Mouse (Mus musculus) embryonic facial prominence, embryonic 11.5 days (tissue): ENCODE measurements at regions not wholly inside any gene's neighbourhood (a gene's known extent, or its start where the extent isn't known, plus 50 kb on each side); places are given as distances from the start of the nearest gene placed in this dataset.

Experiments
- ATAC-seq: fragments of 200-750 bp; cut with Nextera tagmentation; replicated peaks from 2 replicates; pipeline ENCODE4 v1.8.0; 2017; ENCODE audit warnings: low read depth; ENCODE audit not compliant: insufficient number of reproducible peaks, low FRiP score, low TSS enrichment
- DNase-seq: peaks from one replicate; pipeline ENCODE4 v3.0.0-alpha.2; 2015; ENCODE audit warnings: low spot score
- H3K27ac ChIP-seq: fragments of 300-500 bp; sonication (generic); replicated peaks from 2 replicates; pipeline ENCODE4 v1.5.1; 2014; ENCODE audit warnings: mild to moderate bottlenecking, low read depth, low read length, control low read depth
- H3K27me3 ChIP-seq: fragments of 300-500 bp; sonication (generic); 2 replicates; pipeline ENCODE4 v1.6.1; 2014; ENCODE audit warnings: mild to moderate bottlenecking, low read length, moderate library complexity, mixed read lengths; ENCODE audit not compliant: control insufficient read depth, insufficient read depth
- H3K36me3 ChIP-seq: fragments of 300-500 bp; sonication (generic); replicated peaks from 2 replicates; pipeline ENCODE4 v1.6.1; 2014; ENCODE audit warnings: low read depth, mild to moderate bottlenecking, low read length, moderate library complexity, mixed read lengths; ENCODE audit not compliant: control insufficient read depth, insufficient read depth
- H3K4me1 ChIP-seq: fragments of 300-500 bp; sonication (generic); 2 replicates; pipeline ENCODE4 v1.6.1; 2014; ENCODE audit warnings: low read length, mixed read lengths; ENCODE audit not compliant: control insufficient read depth, insufficient read depth
- H3K4me2 ChIP-seq: fragments of 300-500 bp; sonication (generic); 2 replicates; pipeline ENCODE4 v1.6.1; 2014; ENCODE audit warnings: low read depth, mild to moderate bottlenecking, control low read depth, low read length, moderate library complexity
- H3K4me3 ChIP-seq: fragments of 300-500 bp; sonication (generic); 2 replicates; pipeline ENCODE4 v1.5.1; 2014; ENCODE audit warnings: low read depth, low read length, control low read depth
- H3K9ac ChIP-seq: fragments of 300-500 bp; sonication (generic); replicated peaks from 2 replicates; pipeline ENCODE4 v1.6.1; 2014; ENCODE audit warnings: mild to moderate bottlenecking, control low read depth, low read length
- H3K9me3 ChIP-seq: fragments of 300-500 bp; sonication (generic); replicated peaks from 2 replicates; pipeline ENCODE4 v1.6.1; 2016; ENCODE audit warnings: mild to moderate bottlenecking, low read length, inconsistent platforms, mixed read lengths; ENCODE audit not compliant: control insufficient read depth
- WGBS: fragments of 180-500 bp; shearing (Covaris S2); extraction: QIAGEN DNeasy Blood & Tissue Kit; methylation state at CpG from one replicate; pipeline ENCODE4 v1.1.7; 2014; 5-methylcytosine and 5-hydroxymethylcytosine counted together

GRCm38 (mm10) chr14:76761274-76761673 lies 204.6 kb upstream of the Serp2 start:
- Histone ChIP-seq H3K9me3 (no peaks in the 10 kb centered on the region), H3K4me1 (peaks cover 10% of the 10 kb centered on the region), H3K27me3 (no peaks in the 10 kb centered on the region), H3K4me3 (no peak overlapping the region), H3K36me3 (no peaks in the 10 kb centered on the region), H3K4me2 (no peak overlapping the region), H3K9ac (no peak overlapping the region), H3K27ac (no peak overlapping the region)
- ATAC-seq (no peak), DNase-seq (no peak)
- 81% methylated on average over 4 of the region's 4 CpGs for WGBS

DNA sequence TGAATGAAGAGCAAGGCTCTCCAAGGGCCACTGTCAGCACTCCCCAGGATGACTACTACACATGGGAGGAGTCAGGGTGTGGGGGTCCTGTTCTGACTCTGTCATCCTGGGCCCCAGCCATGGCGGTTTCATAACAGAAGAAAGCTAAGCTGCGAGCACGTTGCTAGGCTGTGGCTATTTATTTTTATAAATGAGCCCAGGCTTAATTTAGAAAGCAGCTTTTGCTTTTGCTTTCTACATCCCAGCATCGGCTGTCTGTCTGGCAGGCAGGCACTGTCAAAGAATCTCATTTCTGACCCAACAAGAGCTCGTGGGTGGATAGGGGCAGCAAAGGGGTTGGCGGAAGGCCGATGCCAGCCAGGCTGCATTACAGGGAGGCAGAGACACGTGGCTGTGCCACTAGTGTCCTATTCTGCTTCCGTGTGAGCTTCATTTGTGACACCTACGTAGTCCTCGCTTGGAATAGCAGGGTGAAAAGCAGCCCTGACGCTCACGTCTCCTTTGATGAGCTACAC lies 203.9 kb upstream of the Serp2 start:
- no peak for ATAC-seq

GRCm38 (mm10) chr14:76759377-76759776 lies 202.7 kb upstream of the Serp2 start:
- Histone ChIP-seq H3K36me3 (no peaks in the 10 kb centered on the region), H3K9me3 (no peaks in the 10 kb centered on the region), H3K4me2 (no peak overlapping the region), H3K4me3 (no peak overlapping the region), H3K9ac (no peak overlapping the region), H3K4me1 (peaks cover 3% of the 10 kb centered on the region; the same call in 1 of the 2 replicates), H3K27me3 (no peaks in the 10 kb centered on the region), H3K27ac (no peak overlapping the region)
- DNase-seq (no peak), ATAC-seq (no peak)
- 80% methylated on average over 4 of the region's 4 CpGs for WGBS

More for the DNA sequence above, 203.9 kb upstream of the Serp2 start:
- Histone ChIP-seq H3K27ac (no peak overlapping the region), H3K9ac (no peak overlapping the region), H3K36me3 (no peaks in the 10 kb centered on the region), H3K4me2 (no peak overlapping the region), H3K9me3 (no peaks in the 10 kb centered on the region), H3K27me3 (no peaks in the 10 kb centered on the region), H3K4me3 (no peak overlapping the region), H3K4me1 (peaks cover 10% of the 10 kb centered on the region)
- DNase-seq = no peak
- WGBS = 77% methylated on average over 13 of the region's 13 CpGs

GRCm38 (mm10) chr14:76758589-76758988 lies 201.9 kb upstream of the Serp2 start:
- 86% methylated on average over 1 of the region's 1 CpGs for WGBS
- Histone ChIP-seq H3K9me3 (no peaks in the 10 kb centered on the region), H3K36me3 (no peaks in the 10 kb centered on the region), H3K4me3 (no peak overlapping the region), H3K27me3 (no peaks in the 10 kb centered on the region), H3K27ac (no peak overlapping the region), H3K4me1 (no peaks in the 10 kb centered on the region), H3K9ac (no peak overlapping the region), H3K4me2 (no peak overlapping the region)
- ATAC-seq = no peak
- no peak for DNase-seq

- ATAC-seq (no peak), DNase-seq (no peak)
- Histone ChIP-seq H3K27me3 (no peaks in the 10 kb centered on the region), H3K9me3 (no peaks in the 10 kb centered on the region), H3K36me3 (no peaks in the 10 kb centered on the region), H3K4me1 (no peaks in the 10 kb centered on the region), H3K4me2 (no peak overlapping the region), H3K9ac (no peak overlapping the region), H3K27ac (no peak overlapping the region), H3K4me3 (no peak overlapping the region)
- WGBS = 78% methylated on average over 9 of the region's 9 CpGs
Measured at GRCm38 (mm10) chr14:76755591-76756376, 199.1 kb upstream of the Serp2 start.

- no peak for DNase-seq
- Histone ChIP-seq H3K9ac (no peak overlapping the region), H3K27ac (no peak overlapping the region), H3K27me3 (no peaks in the 10 kb centered on the region), H3K9me3 (no peaks in the 10 kb centered on the region), H3K4me2 (no peak overlapping the region), H3K4me1 (no peaks in the 10 kb centered on the region), H3K36me3 (no peaks in the 10 kb centered on the region), H3K4me3 (no peak overlapping the region)
- WGBS = 91% methylated on average over 5 of the region's 5 CpGs
- ATAC-seq = no peak
Measured at GRCm38 (mm10) chr14:76753734-76754133, 197.0 kb upstream of the Serp2 start.

DNA sequence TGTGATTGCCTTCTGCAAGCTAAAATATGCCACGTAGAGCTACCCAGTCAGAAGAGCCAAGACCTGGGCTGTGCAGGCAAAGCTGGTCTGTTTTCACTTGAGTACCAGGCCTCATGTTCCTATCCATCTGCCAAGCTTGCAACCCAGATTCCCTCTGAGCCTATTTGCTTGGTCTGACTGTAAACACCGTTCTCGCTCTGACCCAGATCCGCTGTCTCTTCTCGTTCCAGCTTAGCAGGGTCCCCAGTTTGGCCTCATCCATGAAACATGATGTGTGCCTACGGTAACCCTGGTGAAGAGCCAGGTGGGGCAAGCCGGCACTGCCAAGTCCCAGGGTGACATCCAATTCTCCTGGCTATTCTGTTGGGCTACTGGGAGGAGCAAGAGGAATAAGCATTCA lies 192.5 kb upstream of the Serp2 start:
- H3K27ac ChIP-seq = no peak overlapping the region
- DNase-seq (no peak), ATAC-seq (no peak)
- 93% methylated on average over 7 of the region's 7 CpGs for WGBS
- H3K9ac ChIP-seq = no peak overlapping the region
- H3K4me3 ChIP-seq = no peak overlapping the region
- H3K9me3 ChIP-seq = no peaks in the 10 kb centered on the region
- no peaks in the 10 kb centered on the region for H3K27me3 ChIP-seq
- no peaks in the 10 kb centered on the region for H3K4me1 ChIP-seq
- H3K4me2 ChIP-seq = no peak overlapping the region
- no peaks in the 10 kb centered on the region for H3K36me3 ChIP-seq

GRCm38 (mm10) chr14:76748711-76749110 lies 192.0 kb upstream of the Serp2 start:
- Histone ChIP-seq H3K9ac (no peak overlapping the region), H3K4me1 (no peaks in the 10 kb centered on the region), H3K4me3 (no peak overlapping the region), H3K36me3 (no peaks in the 10 kb centered on the region), H3K9me3 (no peaks in the 10 kb centered on the region), H3K4me2 (no peak overlapping the region), H3K27me3 (no peaks in the 10 kb centered on the region), H3K27ac (no peak overlapping the region)
- 92% methylated on average over 2 of the region's 2 CpGs for WGBS
- ATAC-seq = no peak
- no peak for DNase-seq
